Mouse (Mus musculus): Measurements from ENCODE around the gene Kcnk4. TPM values are rescaled to one million over a fixed set of nuclear protein-coding genes. Genes with fewer than 3 reads are reported as not detected.

The Kcnk4 gene
- polyA plus RNA-seq, 1 experiment from 2014 or later, result 8.5 TPM

DNA sequence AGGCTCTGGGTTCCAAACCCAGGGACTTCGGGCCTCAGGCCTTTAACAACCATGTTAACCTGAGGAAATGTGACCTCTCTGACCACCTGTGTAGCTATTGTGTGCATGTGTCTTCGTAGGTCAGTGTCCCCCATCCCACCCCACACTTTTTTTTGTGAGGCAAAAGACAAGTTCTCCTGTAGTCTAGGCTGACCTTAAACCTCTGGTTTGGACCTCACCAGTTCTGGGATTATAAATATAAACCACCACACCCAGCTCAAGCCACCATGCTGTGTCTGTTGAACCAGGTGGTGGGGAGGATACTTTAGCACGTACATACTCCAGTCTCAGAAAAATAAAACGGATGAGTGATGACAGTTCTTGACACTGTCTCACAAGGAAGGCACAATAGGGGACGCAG is 15.6 kb upstream of the Kcnk4 start:
- peak overlapping the region; percentile 93 for H3K4me2 ChIP-seq (replicated peaks)
- no peaks in the 10 kb centered on the region for H3K27me3 ChIP-seq (ENCODE audit: control insufficient read depth, insufficient read depth, low read length)
- ATAC-seq (ENCODE audit: low FRiP score) (no peak), DNase-seq (ENCODE audit: low spot score) (no peak)
- peaks cover 16% of the 10 kb centered on the region for H3K36me3 ChIP-seq (replicated peaks; ENCODE audit: control insufficient read depth, insufficient read depth)
- peak overlapping the region; percentile 63 for H3K9ac ChIP-seq
- peak overlapping the region; percentile 47 for H3K4me3 ChIP-seq (replicated peaks; ENCODE audit: low read length)
- peaks cover 19% of the 10 kb centered on the region for H3K4me1 ChIP-seq (replicated peaks; ENCODE audit: control insufficient read depth, insufficient read depth, low read length)
- H3K9me3 ChIP-seq (ENCODE audit: control insufficient read depth, low read length), result no peaks in the 10 kb centered on the region
- WGBS, result 43% methylated on average over 5 of the region's 5 CpGs
- peak overlapping the region; percentile 90; the same call in 1 of the 2 replicates for H3K27ac ChIP-seq

DNA sequence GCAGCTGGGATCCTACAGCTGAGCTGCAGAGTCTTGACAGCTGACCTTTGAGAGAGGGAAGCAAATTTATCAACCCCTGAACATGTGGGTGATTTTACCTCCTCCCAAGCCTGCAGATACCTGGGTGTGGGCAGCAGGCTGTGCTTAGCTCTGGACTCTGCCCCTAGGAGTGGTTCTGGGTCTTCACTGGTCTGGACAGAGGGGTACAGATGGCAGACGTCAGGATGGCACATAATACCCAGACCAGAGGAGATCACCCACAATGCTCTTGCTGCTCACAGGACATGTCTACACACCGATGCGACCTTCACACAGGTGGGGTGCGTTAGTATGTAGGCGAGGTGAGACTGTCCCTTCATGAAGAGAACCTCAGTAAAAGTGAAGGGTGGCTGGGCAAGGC is 15.2 kb upstream of the Kcnk4 start:
- no peak for ATAC-seq (ENCODE audit: low FRiP score)
- no peak overlapping the region for H3K27ac ChIP-seq

DNA sequence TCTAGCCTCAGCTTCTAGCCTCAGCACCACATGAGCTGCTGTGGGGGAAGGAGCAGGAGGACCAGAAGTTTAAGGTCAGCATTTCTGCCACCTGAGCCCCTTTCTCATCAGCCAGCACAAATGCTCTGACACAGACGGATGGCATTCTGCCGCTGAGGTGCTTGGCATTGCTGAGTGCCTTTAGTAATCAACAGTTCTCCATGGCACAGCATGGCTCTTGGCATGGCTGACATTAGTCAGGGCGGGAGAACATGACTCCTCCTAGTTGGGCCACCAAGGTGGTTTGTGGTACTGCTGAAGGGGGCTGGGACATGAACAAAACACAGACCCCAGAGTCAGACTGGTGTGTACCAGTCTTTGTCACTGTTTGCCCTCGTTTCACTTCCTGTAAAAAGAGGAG is 13.9 kb upstream of the Kcnk4 start:
- no peaks in the 10 kb centered on the region for H3K27me3 ChIP-seq (ENCODE audit: control insufficient read depth, insufficient read depth, low read length)
- H3K27ac ChIP-seq, result no peak overlapping the region
- no peak overlapping the region for H3K9ac ChIP-seq
- H3K9me3 ChIP-seq (ENCODE audit: control insufficient read depth, low read length), result no peaks in the 10 kb centered on the region
- ATAC-seq (ENCODE audit: low FRiP score) (no peak), DNase-seq (ENCODE audit: low spot score) (no peak)
- H3K4me1 ChIP-seq (replicated peaks; ENCODE audit: control insufficient read depth, insufficient read depth, low read length), result peaks cover 20% of the 10 kb centered on the region
- H3K4me2 ChIP-seq (replicated peaks), result no peak overlapping the region
- H3K4me3 ChIP-seq (replicated peaks; ENCODE audit: low read length), result no peak overlapping the region
- peaks cover 18% of the 10 kb centered on the region for H3K36me3 ChIP-seq (replicated peaks; ENCODE audit: control insufficient read depth, insufficient read depth)
- WGBS, result 65% methylated on average over 4 of the region's 4 CpGs

More for the DNA sequence above, 15.2 kb upstream of the Kcnk4 start:
- Histone ChIP-seq H3K4me3 (replicated peaks; ENCODE audit: low read length) (no peak overlapping the region), H3K4me1 (replicated peaks; ENCODE audit: control insufficient read depth, insufficient read depth, low read length) (peaks cover 19% of the 10 kb centered on the region), H3K9ac (peak overlapping the region; percentile 63; the same call in 1 of the 2 replicates), H3K4me2 (replicated peaks) (peak overlapping the region; percentile 93), H3K9me3 (ENCODE audit: control insufficient read depth, low read length) (no peaks in the 10 kb centered on the region), H3K36me3 (replicated peaks; ENCODE audit: control insufficient read depth, insufficient read depth) (peaks cover 17% of the 10 kb centered on the region), H3K27me3 (ENCODE audit: control insufficient read depth, insufficient read depth, low read length) (no peaks in the 10 kb centered on the region)
- WGBS, result 88% methylated on average over 5 of the region's 5 CpGs
- DNase-seq (ENCODE audit: low spot score), result no peak

DNA sequence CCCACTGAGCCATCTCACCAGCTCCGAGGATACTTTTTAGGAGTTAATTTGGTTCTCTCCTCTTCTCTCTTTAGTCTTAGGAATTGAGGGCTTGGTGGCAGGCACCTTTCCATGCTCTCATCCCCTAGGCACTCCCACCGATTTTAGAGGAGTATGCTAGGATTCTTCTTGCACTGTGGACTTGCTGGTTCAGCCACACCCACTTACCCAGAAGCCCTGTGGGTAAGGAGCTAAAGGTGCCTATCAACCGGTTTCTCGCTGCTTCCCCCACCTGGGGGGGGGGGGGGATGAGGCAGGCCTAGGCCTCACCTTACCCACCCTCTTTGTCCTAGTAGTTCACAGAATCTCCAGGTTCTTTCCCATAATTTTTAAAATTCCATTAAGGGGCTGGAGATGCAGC is 13.4 kb upstream of the Kcnk4 start:
- DNase-seq (ENCODE audit: low spot score) (no peak), ATAC-seq (ENCODE audit: low FRiP score) (no peak)
- peaks cover 18% of the 10 kb centered on the region for H3K36me3 ChIP-seq (replicated peaks; ENCODE audit: control insufficient read depth, insufficient read depth)
- H3K27me3 ChIP-seq (ENCODE audit: control insufficient read depth, insufficient read depth, low read length), result no peaks in the 10 kb centered on the region
- no peak overlapping the region for H3K4me3 ChIP-seq (replicated peaks; ENCODE audit: low read length)
- WGBS, result 56% methylated on average over 4 of the region's 4 CpGs
- peaks cover 22% of the 10 kb centered on the region for H3K4me1 ChIP-seq (replicated peaks; ENCODE audit: control insufficient read depth, insufficient read depth, low read length)
- no peak overlapping the region for H3K27ac ChIP-seq
- no peaks in the 10 kb centered on the region for H3K9me3 ChIP-seq (ENCODE audit: control insufficient read depth, low read length)
- H3K9ac ChIP-seq, result no peak overlapping the region
- no peak overlapping the region for H3K4me2 ChIP-seq (replicated peaks)

DNA sequence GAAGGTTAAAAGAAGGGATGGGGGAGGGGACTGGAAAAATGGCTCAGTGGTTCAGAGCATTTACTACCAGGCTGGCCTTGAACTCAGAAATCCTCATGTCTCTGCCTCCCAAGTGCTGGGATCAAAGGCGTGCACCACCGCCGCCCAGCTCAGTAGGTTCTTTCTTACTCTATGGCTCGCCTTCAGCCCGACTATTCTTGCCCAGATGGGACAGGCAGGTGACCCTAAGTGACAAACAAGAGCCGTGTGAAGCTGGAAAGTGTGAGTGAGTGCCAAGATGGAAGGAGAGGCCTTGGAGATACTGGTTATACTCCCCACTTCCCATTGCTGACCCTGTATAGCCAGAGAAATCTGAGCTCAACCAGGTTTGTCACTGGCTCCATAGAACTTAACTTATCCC is 9.4 kb upstream of the Kcnk4 start:
- Histone ChIP-seq H3K4me1 (replicated peaks; ENCODE audit: control insufficient read depth, insufficient read depth, low read length) (peaks cover 31% of the 10 kb centered on the region), H3K4me2 (replicated peaks) (no peak overlapping the region), H3K9me3 (ENCODE audit: control insufficient read depth, low read length) (no peaks in the 10 kb centered on the region)

DNA sequence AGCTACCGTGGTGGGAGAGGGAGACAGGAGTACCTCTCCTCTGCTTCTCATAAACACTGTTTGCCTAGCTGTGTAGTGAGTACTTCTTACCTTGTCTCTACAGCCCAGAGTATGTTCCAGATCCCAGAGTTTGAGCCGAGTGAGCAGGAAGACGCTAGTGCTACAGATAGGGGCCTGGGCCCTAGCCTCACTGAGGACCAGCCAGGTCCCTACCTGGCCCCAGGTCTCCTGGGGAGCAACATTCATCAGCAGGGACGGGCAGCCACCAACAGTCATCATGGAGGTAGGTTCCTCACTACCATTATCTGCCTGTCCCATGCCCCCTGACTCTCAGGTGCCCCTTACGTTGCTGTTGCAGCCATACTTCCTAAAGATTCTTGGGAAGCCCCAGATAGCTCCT is 8.4 kb upstream of the Kcnk4 start:
- Histone ChIP-seq H3K4me2 (replicated peaks) (peak overlapping the region; percentile 100), H3K36me3 (replicated peaks; ENCODE audit: control insufficient read depth, insufficient read depth) (peaks cover 25% of the 10 kb centered on the region), H3K4me1 (replicated peaks; ENCODE audit: control insufficient read depth, insufficient read depth, low read length) (peaks cover 32% of the 10 kb centered on the region), H3K9ac (peak overlapping the region; percentile 83), H3K27me3 (ENCODE audit: control insufficient read depth, insufficient read depth, low read length) (no peaks in the 10 kb centered on the region), H3K27ac (peak overlapping the region; percentile 90), H3K9me3 (ENCODE audit: control insufficient read depth, low read length) (no peaks in the 10 kb centered on the region), H3K4me3 (replicated peaks; ENCODE audit: low read length) (peak overlapping the region; percentile 58)
- no peak for ATAC-seq (ENCODE audit: low FRiP score)
- WGBS, result 24% methylated on average over 5 of the region's 5 CpGs
- DNase-seq (ENCODE audit: low spot score), result no peak

More for the DNA sequence above, 9.4 kb upstream of the Kcnk4 start:
- Histone ChIP-seq H3K27ac (no peak overlapping the region), H3K4me3 (replicated peaks; ENCODE audit: low read length) (no peak overlapping the region), H3K36me3 (replicated peaks; ENCODE audit: control insufficient read depth, insufficient read depth) (peaks cover 21% of the 10 kb centered on the region), H3K27me3 (ENCODE audit: control insufficient read depth, insufficient read depth, low read length) (no peaks in the 10 kb centered on the region), H3K9ac (no peak overlapping the region)
- DNase-seq (ENCODE audit: low spot score), result no peak
- ATAC-seq (ENCODE audit: low FRiP score), result no peak
- 93% methylated on average over 6 of the region's 6 CpGs for WGBS

DNA sequence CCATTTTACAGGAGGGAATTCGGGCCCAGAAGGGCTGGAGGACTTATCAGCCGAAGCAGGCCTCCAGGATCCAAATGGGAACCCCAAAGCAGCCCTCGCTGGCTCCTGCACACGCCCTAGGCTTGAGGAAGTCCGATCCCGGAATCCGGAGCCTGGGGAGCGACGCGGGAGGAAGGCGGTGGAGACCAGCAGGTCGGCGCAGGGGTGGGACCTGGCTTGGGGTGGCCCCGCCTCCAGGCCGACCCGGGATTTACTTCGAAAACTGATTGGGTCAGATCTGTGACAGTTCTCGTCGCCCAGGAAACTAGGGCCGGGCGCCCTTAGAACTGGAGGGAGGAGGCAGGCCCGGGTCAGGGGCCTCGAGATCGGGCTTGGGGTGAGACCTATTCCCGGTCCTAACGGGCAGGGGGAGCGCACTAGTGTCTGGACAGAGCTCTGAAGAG is 8.0 kb upstream of the Kcnk4 start, which contains the start of gene Gpr137:
Gene Gpr137 (minus strand): TSS at position 232 of the 443 bp plus-strand sequence.
- H3K27me3 ChIP-seq (ENCODE audit: control insufficient read depth, insufficient read depth, low read length), result no peaks in the 10 kb centered on the region
- WGBS, result under 1% methylated on average over 27 of the region's 27 CpGs
- ATAC-seq (ENCODE audit: low FRiP score), result peak; percentile 80
- DNase-seq (ENCODE audit: low spot score), result peak; percentile 82
- no peaks in the 10 kb centered on the region for H3K9me3 ChIP-seq (ENCODE audit: control insufficient read depth, low read length)
- H3K36me3 ChIP-seq (replicated peaks; ENCODE audit: control insufficient read depth, insufficient read depth), result peaks cover 25% of the 10 kb centered on the region
- H3K4me3 ChIP-seq (replicated peaks; ENCODE audit: low read length), result peak within 1 kb of the TSS; percentile 58
- peak within 1 kb of the TSS; percentile 100 for H3K4me2 ChIP-seq (replicated peaks)
- peak within 1 kb of the TSS; percentile 83 for H3K9ac ChIP-seq
- peaks cover 32% of the 10 kb centered on the region for H3K4me1 ChIP-seq (replicated peaks; ENCODE audit: control insufficient read depth, insufficient read depth, low read length)
- peak within 1 kb of the TSS; percentile 90 for H3K27ac ChIP-seq

DNA sequence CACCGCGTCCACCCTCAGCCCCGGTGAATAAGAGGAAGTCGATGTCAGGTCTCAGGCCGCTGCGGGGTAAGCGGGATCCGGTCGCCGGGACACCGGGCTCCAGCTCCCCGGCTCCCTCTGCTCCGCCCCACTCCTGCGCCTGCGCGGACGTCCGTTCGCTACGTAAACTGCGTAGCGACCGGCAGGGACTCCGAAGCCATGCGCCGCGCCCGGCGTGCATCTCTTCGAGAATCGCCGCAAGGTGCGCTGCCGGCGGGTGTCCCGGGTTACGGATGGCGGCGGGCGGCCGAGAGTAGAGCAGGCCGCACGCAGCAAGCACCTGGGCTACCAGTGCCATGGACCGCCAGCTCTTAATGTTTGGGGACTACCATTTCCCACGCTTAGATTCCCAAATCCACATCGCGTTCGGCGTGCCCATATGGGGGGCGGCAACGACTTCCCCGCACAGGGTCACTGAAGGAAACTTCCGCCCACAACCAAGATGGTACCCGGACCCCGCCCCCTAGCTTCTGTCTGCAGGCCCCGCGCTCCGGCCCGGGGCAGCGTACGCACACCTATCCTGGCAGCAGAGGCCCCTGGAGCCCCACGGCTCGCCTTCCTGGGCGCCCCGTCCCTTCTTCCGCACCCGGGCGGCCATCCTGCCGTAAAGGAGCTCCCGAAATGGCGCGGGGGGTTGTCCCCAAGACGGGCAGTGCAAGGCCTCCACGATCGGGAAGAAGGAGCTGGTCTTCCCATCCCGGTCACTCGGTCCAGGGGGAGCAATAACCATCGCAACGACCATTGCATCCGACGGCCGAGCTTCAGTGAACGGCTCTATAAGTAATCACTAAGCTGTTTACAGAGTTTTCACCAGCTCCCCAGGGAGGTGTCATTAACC is 7.3 kb upstream of the Kcnk4 start, which contains the start of gene Bad:
Gene Bad (plus strand): TSS at position 490 of the 877 bp plus-strand sequence.
- H3K4me2 ChIP-seq (replicated peaks), result peak within 1 kb of the TSS; percentile 100
- H3K36me3 ChIP-seq (replicated peaks; ENCODE audit: control insufficient read depth, insufficient read depth), result peaks cover 21% of the 10 kb centered on the region
- peak within 1 kb of the TSS; percentile 58 for H3K4me3 ChIP-seq (replicated peaks; ENCODE audit: low read length)
- H3K9ac ChIP-seq, result peak within 1 kb of the TSS; percentile 83
- peak within 1 kb of the TSS; percentile 90 for H3K27ac ChIP-seq
- peak; percentile 99 for DNase-seq (ENCODE audit: low spot score)
- no peaks in the 10 kb centered on the region for H3K27me3 ChIP-seq (ENCODE audit: control insufficient read depth, insufficient read depth, low read length)
- H3K4me1 ChIP-seq (replicated peaks; ENCODE audit: control insufficient read depth, insufficient read depth, low read length), result peaks cover 32% of the 10 kb centered on the region
- H3K9me3 ChIP-seq (ENCODE audit: control insufficient read depth, low read length), result no peaks in the 10 kb centered on the region
- under 1% methylated on average over 83 of the region's 83 CpGs for WGBS
- ATAC-seq (ENCODE audit: low FRiP score), result peak; percentile 82

Measured in hindbrain, embryonic 14.5 days (tissue).